Mouse (Mus musculus) gastrocnemius, adult 8-10 months (tissue): ENCODE results near the gene Hpse2. TPM values are rescaled to one million over a fixed set of nuclear protein-coding genes. Genes with fewer than 3 reads are reported as not detected.
"Not testable (repeated sequence)": the region's sequence is repeated elsewhere in the genome, so short reads cannot be mapped to it uniquely, and the experiment has no call there.

Source experiments
- DNase-seq, 2 experiments: peaks; one replicate each; pipeline ENCODE4 v3.0.0; 2022; ENCODE audit warnings: low spot score in 2 of 2
- total RNA-seq, 4 experiments: library from RNA; stranded (reverse); gene quantifications; 2 replicates each; pipeline ENCODE4 v1.2.4; 2022

Gene Hpse2
- total RNA-seq, 4 experiments from 2014 or later: 0.09 TPM; not detected in 3

DNA sequence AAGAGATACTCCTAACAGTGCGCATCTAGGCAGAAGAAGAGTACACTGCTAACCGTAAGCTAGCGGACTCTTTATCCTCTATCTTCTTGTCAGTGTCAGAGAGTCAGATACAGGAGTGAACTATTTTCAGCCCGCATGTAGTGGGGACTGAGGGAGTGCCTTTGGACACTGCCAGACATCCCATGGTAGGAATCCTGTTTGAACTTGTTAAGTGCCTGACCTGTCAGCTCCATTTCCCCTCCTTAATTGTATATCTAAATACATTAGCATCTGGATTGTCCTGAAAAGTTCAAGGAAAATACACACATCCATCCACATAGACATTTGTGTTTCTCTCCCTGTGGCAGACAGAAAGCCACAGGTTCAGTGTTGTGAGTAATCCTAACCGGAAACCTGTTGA is 531.1 kb downstream of the Hpse2 start:
- DNase-seq: no peak

DNA sequence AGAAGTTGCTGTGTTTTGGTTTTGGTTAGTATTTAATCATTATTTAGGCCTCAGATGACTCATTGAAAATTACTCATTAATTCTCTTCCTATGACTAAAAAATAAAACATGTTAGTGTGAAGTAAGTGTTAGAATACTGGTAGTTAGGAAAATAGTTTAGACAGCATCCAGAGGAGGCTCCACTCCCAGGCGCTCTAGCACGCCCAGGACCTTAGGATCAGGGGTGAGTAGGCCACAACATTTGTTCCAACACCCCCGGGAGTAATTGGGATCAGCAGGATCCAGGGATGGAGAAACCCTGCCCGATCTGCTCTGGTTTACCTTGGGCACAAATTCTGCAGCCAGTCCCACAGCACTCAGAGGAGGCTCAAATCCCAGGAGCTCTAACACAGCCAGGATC is 532.5 kb downstream of the Hpse2 start:
- no peak for DNase-seq

DNA sequence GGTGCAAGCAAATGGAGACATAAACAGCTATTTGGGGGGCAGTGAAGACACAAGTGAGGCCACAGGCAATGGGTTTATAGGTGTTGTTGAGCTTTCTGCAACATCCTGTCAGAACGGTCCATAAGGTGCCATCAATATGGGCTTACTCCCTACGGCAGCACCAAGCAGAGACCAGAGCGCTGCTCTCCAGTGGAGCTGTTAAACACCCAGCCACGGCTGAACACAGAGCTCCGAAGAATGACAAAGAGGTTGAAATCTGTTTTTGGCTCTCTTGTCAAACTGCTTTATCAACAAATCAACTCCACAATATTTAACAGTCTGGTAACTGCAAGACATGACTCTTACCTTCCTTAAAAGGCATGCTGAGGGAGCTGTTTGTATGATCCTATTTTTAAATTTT is 537.7 kb downstream of the Hpse2 start:
- no peak for DNase-seq

GRCm38 (mm10) chr19:42839621-42840294 is 548.4 kb downstream of the Hpse2 start:
- no peak for DNase-seq

DNA sequence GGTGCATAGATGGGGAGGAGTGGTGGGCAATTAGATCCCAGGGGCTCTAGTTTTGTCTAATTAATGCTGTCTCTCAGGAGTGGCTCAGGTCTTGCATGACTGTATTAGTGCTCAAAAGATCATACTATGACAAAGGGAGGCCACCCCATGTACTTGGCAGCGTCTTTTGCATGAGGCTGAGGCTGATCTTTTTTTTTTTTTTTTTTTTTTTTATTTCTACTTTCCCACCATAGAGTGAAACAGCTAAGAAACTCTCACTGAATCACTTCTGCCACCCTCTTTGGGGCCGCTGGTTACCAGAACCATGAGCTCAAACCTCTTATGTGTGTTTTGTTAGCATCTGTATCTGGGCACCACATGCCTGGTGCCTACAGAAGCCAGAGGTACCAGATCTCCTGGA is 549.0 kb downstream of the Hpse2 start:
- DNase-seq: no peak

GRCm38 (mm10) chr19:42838271-42838670 is 549.9 kb downstream of the Hpse2 start:
- no peak for DNase-seq

- DNase-seq: no peak
These were observed 550.6 kb downstream of the Hpse2 start for GRCm38 (mm10) chr19:42837591-42837990.

- no peak for DNase-seq
These were observed 555.0 kb downstream of the Hpse2 start for GRCm38 (mm10) chr19:42833126-42833525.

DNA sequence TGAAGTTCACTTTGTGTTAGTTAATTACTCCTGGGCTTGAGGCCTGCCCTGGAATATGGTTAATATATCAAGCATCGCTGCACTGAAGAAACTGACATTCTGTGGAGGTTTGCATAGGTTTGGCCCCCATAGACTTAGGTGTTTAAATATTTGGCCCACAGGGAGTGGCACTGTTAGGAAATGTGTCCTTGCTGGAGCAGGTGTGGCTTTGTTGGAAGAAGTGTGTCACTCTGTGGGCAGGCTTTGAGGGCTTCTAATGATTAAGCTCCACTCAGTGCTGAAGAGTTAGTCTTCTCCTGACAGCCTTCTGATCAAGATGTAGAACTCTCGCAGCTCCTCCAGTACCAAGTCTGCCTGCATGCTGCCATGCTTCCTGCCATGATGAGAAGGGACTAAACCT is 555.9 kb downstream of the Hpse2 start:
- DNase-seq: no peak

GRCm38 (mm10) chr19:42829196-42829595 is 559.0 kb downstream of the Hpse2 start:
- no peak for DNase-seq

DNA sequence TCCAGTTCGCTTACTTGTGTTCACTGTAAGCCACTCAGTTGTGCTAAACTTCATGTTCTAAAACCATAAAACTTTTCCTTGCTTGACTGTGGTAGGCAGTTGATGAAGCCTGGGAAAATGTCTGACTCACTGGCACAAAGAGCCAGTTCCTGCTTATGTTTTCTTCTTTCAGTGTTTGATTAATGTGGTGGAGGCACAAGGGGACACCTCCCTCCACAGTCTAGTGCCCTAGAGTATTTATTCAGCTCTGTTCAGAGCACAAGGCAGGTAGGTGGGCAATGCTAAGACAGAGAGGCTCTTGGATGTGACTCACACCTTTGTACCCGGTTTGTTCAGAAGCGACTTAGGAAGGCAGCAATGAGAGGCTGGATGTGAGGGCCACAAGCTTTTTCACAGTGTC is 560.3 kb downstream of the Hpse2 start:
- no peak for DNase-seq

DNA sequence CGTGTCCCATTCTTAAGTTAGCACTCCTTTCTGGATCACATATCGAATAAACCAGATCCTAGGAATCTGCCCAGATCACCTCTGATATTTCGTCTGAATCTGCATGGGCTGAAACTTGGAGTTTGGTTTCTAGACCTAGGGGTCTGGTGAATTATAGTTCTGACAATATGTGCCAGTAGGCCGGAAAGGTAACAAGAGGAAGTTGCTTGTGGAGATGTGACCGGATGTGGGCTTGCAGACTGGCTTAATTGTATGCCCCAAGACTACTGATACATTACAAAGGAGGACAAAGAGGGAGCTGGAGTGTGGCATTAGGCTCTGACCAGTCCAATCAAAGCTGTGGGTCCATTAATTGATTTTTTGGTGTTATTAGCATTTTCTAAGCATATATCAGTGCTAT is 568.0 kb downstream of the Hpse2 start:
- no peak for DNase-seq

DNA sequence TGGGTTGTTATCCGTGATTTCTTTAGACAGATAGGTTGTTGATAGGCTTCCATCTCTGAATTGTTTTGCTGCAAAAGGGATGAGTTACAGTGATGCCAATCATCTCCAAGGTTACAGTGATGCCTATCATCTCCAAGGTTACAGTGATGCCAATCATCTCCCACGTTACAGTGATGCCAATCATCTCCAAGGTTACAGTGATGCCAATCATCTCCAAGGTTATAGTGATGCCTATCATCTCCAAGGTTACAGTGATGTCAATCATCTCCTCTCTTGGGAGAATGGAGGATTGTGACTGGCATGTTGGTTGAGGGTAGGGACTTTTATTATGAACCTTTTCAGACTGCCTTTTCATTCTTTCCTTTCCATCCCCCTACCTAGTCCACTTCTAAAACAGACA is 570.4 kb downstream of the Hpse2 start:
- no peak for DNase-seq

DNA sequence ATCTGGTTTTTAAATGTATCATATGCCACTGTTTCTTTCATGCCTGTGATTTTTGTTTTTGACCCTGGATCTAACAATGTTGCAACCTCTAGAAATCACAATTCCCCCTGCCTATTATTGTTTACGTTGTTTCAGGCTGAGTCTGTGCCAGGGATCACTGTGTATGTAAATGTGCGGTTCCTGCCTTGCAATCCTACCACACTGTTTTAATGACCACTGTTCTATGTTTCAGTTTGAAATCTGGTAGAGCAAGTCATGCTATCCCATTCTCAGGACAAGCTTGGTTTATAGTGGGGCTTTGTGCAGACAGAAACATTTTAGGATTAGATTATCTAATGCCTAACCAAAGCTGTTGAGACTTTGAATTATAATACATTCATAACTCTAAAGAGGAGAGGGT is 571.9 kb downstream of the Hpse2 start:
- DNase-seq: no peak

DNA sequence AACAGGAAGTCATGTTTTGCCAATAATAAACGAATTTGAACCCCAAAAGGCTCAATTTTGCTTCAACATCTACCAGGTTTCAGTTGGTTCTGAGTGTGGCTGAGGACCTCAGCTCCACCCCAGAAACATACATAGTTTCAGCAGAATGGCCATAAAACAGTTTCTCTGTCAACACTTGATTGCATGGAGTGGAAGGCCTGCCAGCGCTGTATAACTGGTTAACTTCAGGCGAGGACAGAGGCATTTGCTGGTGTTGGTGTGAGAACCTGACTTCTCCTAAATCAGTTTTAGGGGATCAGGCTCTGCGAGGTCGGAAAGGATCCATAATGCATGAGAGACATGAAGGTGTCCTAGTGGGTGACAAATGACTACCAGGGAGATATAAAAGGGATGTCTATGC is 578.0 kb downstream of the Hpse2 start:
- no peak for DNase-seq

DNA sequence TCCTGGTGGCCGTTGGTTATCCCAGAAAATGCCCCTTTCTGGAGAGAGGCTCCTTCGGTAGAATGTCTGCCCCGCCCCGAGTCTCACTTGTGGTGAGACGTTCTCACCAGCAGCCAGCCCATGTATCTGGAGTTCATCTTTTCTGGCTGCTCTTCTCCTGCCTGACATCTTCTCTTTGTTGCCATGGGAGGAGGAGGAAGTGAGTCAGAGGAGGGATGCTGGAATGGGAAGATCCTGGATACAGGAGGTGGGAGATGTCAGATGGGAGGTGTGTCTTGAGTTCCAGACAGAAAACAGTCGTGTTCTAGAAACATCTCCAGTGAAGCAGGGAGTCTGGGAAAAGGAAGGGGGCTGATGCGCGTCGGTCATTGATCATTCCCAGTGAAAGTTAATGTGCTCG is 578.7 kb downstream of the Hpse2 start:
- no peak for DNase-seq

DNA sequence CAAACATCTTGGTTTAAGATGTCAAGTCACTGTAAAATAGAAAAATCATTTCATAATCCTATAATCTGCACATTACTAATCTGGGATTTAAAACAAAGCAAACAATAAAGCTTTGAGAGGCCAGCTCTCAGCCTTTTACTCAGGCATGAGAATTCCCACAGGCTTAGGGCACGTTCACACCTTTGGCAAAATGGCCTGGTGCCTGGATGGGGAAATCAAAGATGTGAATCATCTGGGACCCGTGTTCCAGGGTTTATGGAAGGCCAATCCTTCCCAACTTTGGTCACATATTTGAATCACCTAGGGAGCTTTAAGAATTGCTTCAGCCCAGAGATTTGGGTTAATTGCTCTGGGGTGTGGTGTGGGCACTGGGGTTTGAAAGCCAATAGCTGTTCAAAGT is 590.3 kb downstream of the Hpse2 start:
- DNase-seq: no peak

GRCm38 (mm10) chr19:42795801-42796200 is 592.4 kb downstream of the Hpse2 start:
- DNase-seq: no peak

- DNase-seq: peak; percentile 71 to 78
These were observed 593.1 kb downstream of the Hpse2 start for GRCm38 (mm10) chr19:42794914-42795613.

DNA sequence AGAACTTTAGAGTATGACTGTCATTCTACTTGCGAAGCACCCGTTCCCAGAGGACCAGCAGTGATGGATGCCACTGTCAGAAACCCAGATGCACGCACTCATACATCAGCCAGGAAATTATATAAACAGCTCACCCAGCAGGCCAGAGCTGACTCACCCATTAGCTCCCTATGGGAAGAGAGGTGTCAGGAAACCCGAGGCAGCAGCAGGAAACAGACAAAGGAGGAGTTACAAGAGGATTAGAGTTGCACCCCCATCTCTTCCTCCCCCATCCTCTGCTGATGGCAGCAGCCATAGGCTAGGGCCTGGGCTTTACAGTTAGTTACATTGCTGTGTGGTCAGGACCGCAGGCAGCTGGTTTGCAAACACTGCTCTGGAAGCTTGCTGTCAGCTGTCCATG is 599.8 kb downstream of the Hpse2 start:
- no peak for DNase-seq

GRCm38 (mm10) chr19:42785562-42786220 is 602.5 kb downstream of the Hpse2 start:
- no peak for DNase-seq

DNA sequence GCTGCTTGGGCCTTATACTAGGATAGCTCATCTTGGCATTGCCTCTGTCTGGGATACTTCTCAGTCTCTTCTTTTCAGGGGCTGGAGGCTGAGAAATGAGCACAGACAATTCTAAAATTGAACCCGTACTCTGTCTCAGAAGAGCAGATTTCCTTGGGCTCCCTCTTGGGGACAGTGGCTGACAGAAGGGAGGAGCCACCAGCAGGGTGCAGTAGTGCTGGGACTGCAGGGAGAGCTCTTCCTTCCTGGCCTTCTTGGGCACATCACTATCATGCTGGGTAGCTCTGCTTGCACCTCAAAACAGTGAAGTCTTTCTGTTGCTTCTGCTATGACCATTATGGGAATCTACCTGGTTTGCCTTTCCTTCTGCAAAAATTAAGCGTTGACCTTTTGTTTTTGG is 603.0 kb downstream of the Hpse2 start:
- DNase-seq: no peak

DNA sequence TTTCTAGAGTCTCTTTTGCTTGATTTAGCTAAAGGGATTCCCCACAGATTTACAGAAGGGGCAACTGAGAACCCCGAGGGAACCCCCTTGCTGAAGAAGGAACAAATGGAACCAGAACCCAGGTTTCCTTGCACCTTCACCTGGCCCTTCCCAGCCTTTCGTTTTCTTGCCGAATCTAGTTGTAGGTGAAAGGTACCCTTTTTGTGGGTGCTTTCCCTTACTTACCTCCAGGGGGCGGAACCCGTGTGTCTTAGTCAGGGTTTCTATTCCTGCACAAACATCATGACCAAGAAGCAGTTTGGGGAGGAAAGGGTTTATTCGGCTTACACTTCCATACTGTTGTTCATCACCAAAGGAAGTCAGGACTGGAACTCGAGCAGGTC is 608.0 kb downstream of the Hpse2 start:
- DNase-seq: not testable (repeated sequence)
